Mouse (Mus musculus) kidney, adult 2 months (tissue): ENCODE measurements around the gene Hps3.

Experiments used
- CTCF ChIP-seq: fragments of 200-500 bp; conservative IDR thresholded peaks from 2 replicates; pipeline ENCODE4 v1.5.1; 2011; ENCODE audit warnings: low read depth, mild to moderate bottlenecking, control low read depth, low read length, moderate library complexity, mixed read lengths; ENCODE audit not compliant: insufficient read depth, insufficient read length
- POLR2A ChIP-seq: fragments of 200-500 bp; IDR thresholded peaks from one replicate; pipeline ENCODE4 v1.6.1; 2011; ENCODE audit warnings: low read depth, low read length, control low read depth

GRCm38 (mm10) chr3:20028640-20029039 is 6.5 kb downstream of the Hps3 start:
- TF ChIP-seq CTCF (no peak), POLR2A (no peak)
